Mouse (Mus musculus) CD4-positive, CD25-positive, alpha-beta regulatory T cell, adult 4 months (primary cell): ENCODE results near the gene Gm17387. TPM values are rescaled to one million over a fixed set of nuclear protein-coding genes. Genes with fewer than 3 reads are reported as not detected.

ENCODE experiments used
- ATAC-seq: one replicate; pipeline ENCODE4 v1.8.0; 2017
- polyA plus RNA-seq, 2 experiments: library from polyadenylated mRNA; unstranded; fragments of 100-300 nt; shearing (Covaris generic); gene quantifications; one replicate each; pipeline ENCODE4 v1.2.1; 2017

The Gm17387 gene
- not detected for polyA plus RNA-seq

GRCm38 (mm10) chr7:141028831-141029230, at the start of gene Gm17387:
Gm17387 (plus strand) TSS chr7:141029131.
- ATAC-seq: no peak

- no peak for ATAC-seq
These were observed 47.2 kb upstream of the Gm17387 start for GRCm38 (mm10) chr7:140981704-140982103.

- ATAC-seq: no peak
These were observed 46.0 kb upstream of the Gm17387 start for GRCm38 (mm10) chr7:140982971-140983370.

- ATAC-seq: no peak
These were observed 41.5 kb upstream of the Gm17387 start for GRCm38 (mm10) chr7:140987182-140988138.

- no peak for ATAC-seq
These were observed 39.9 kb upstream of the Gm17387 start for GRCm38 (mm10) chr7:140989022-140989421.

- no peak for ATAC-seq
These were observed 38.7 kb upstream of the Gm17387 start for GRCm38 (mm10) chr7:140990185-140990584.

GRCm38 (mm10) chr7:140990622-140991021, 38.3 kb upstream of the Gm17387 start:
- ATAC-seq: no peak

- ATAC-seq: peak; percentile 39
These were observed 37.7 kb upstream of the Gm17387 start for GRCm38 (mm10) chr7:140991117-140991689.

GRCm38 (mm10) chr7:140997817-140998216, 31.1 kb upstream of the Gm17387 start:
- no peak for ATAC-seq

- ATAC-seq: peak; percentile 81
These were observed 29.9 kb upstream of the Gm17387 start for GRCm38 (mm10) chr7:140998853-140999700.

- no peak for ATAC-seq
These were observed 27.8 kb upstream of the Gm17387 start for GRCm38 (mm10) chr7:141000881-141001708.

GRCm38 (mm10) chr7:141003248-141004010, 25.5 kb upstream of the Gm17387 start:
- no peak for ATAC-seq

GRCm38 (mm10) chr7:141006446-141006845, 22.5 kb upstream of the Gm17387 start:
- no peak for ATAC-seq

GRCm38 (mm10) chr7:141006914-141007313, 22.0 kb upstream of the Gm17387 start:
- ATAC-seq: no peak

- ATAC-seq: no peak
These were observed 20.6 kb upstream of the Gm17387 start for GRCm38 (mm10) chr7:141008312-141008761.

- ATAC-seq: peak; percentile 89
These were observed 19.8 kb upstream of the Gm17387 start for GRCm38 (mm10) chr7:141008938-141009660.

GRCm38 (mm10) chr7:141009665-141010064, 19.3 kb upstream of the Gm17387 start:
- peak; percentile 59 for ATAC-seq

- no peak for ATAC-seq
These were observed 18.3 kb upstream of the Gm17387 start, which contains the start of gene Ifitm3 for GRCm38 (mm10) chr7:141010593-141010992. Ifitm3 (minus strand) TSS chr7:141010770.

GRCm38 (mm10) chr7:141011238-141011770, 17.6 kb upstream of the Gm17387 start:
- no peak for ATAC-seq
